Mouse (Mus musculus) MEL (cell line): Measurements from ENCODE around the gene Psmd8. TPM values are rescaled to one million over a fixed set of nuclear protein-coding genes. Genes with fewer than 3 reads are reported as not detected.

Experiments used
- DNase-seq: peaks from one replicate; pipeline ENCODE4 v3.0.0; 2011; ENCODE audit warnings: low read depth, low spot score
- H3K27ac ChIP-seq: 2 replicates; pipeline ENCODE4 v1.5.1; 2012; ENCODE audit warnings: low read depth, mild to moderate bottlenecking, control low read depth, low read length, moderate library complexity; ENCODE audit not compliant: control insufficient read depth
- H3K27me3 ChIP-seq, 2 experiments: fragments of 150-350 bp in 1 of 2; sonication (generic) in 1 of 2; 2 replicates each; pipeline ENCODE4 v1.6.1; 2012; ENCODE audit warnings: low read length in 2 of 2, mild to moderate bottlenecking in 2 of 2, improper control_type of control experiment in 1 of 2, moderate library complexity in 1 of 2; ENCODE audit not compliant: insufficient read depth in 2 of 2, control insufficient read depth in 1 of 2
- H3K36me3 ChIP-seq, 2 experiments: 2 replicates each; pipeline ENCODE4 v1.6.1; 2012 to 2014; ENCODE audit warnings: low read length in 2 of 2, improper control_type of control experiment in 1 of 2, inconsistent platforms in 1 of 2, mild to moderate bottlenecking in 1 of 2; ENCODE audit not compliant: insufficient read depth in 2 of 2, control insufficient read depth in 1 of 2
- H3K4me1 ChIP-seq, 2 experiments: fragments of 150-350 bp in 1 of 2; sonication (generic) in 1 of 2; 2 replicates each; pipeline ENCODE4 v1.6.1; 2012; ENCODE audit warnings: low read length in 2 of 2, improper control_type of control experiment in 1 of 2, mild to moderate bottlenecking in 1 of 2; ENCODE audit not compliant: insufficient read depth in 2 of 2, control insufficient read depth in 1 of 2
- H3K4me3 ChIP-seq, 2 experiments: fragments of 150-350 bp in 1 of 2; sonication (generic) in 1 of 2; 2 replicates each; pipeline ENCODE4 v1.5.1; 2012; ENCODE audit warnings: low read depth in 2 of 2, low read length in 2 of 2, mild to moderate bottlenecking in 2 of 2, moderate library complexity in 2 of 2, control low read depth in 1 of 2, improper control_type of control experiment in 1 of 2; ENCODE audit not compliant: control insufficient read depth in 1 of 2, insufficient read depth in 1 of 2
- H3K79me2 ChIP-seq: 2 replicates; pipeline ENCODE4 v1.6.1; 2012; ENCODE audit warnings: mild to moderate bottlenecking, low read length, moderate library complexity; ENCODE audit not compliant: control insufficient read depth, poor library complexity, insufficient read depth
- H3K9ac ChIP-seq: 2 replicates; pipeline ENCODE4 v1.6.1; 2012; ENCODE audit warnings: low read depth, mild to moderate bottlenecking, control low read depth, low read length, moderate library complexity; ENCODE audit not compliant: control insufficient read depth, poor library complexity, severe bottlenecking
- H3K9me3 ChIP-seq: fragments of 150-350 bp; sonication (generic); replicated peaks from 2 replicates; pipeline ENCODE4 v1.6.1; 2012; ENCODE audit warnings: mild to moderate bottlenecking, low read length, improper control_type of control experiment, moderate library complexity; ENCODE audit not compliant: insufficient read depth
- BHLHE40 ChIP-seq: IDR thresholded peaks from 2 replicates; pipeline ENCODE4 v1.6.1; 2012; ENCODE audit warnings: low read depth, mild to moderate bottlenecking, inconsistent platforms, low read length, improper control_type of control experiment, borderline replicate concordance
- CHD2 ChIP-seq: IDR thresholded peaks from 2 replicates; pipeline ENCODE4 v1.6.1; 2011; ENCODE audit warnings: low read length, improper control_type of control experiment
- E2F4 ChIP-seq: IDR thresholded peaks from 2 replicates; pipeline ENCODE4 v1.6.1; 2011; ENCODE audit warnings: low read depth, low read length, improper control_type of control experiment, borderline replicate concordance
- ELF1 ChIP-seq: IDR thresholded peaks from 2 replicates; pipeline ENCODE4 v1.6.1; 2014; ENCODE audit warnings: low read depth, mild to moderate bottlenecking, inconsistent platforms, low read length, improper control_type of control experiment, moderate library complexity
- JUND ChIP-seq: IDR thresholded peaks from 2 replicates; pipeline ENCODE4 v1.6.1; 2011; ENCODE audit warnings: low read depth, mild to moderate bottlenecking, improper control_type of control experiment, low read length
- MAFK ChIP-seq: IDR thresholded peaks from 2 replicates; pipeline ENCODE4 v1.6.1; 2011; ENCODE audit warnings: low read depth, mild to moderate bottlenecking, low read length, improper control_type of control experiment, borderline replicate concordance
- MAX ChIP-seq: IDR thresholded peaks from 2 replicates; pipeline ENCODE4 v1.6.1; 2011; ENCODE audit warnings: low read length, improper control_type of control experiment
- MXI1 ChIP-seq: IDR thresholded peaks from 2 replicates; pipeline ENCODE4 v1.6.1; 2011; ENCODE audit warnings: mild to moderate bottlenecking, low read depth, low read length, improper control_type of control experiment
- POLR2A ChIP-seq, 2 experiments: IDR thresholded peaks; 2 replicates each; pipeline ENCODE4 v1.6.1; 2011 to 2012; ENCODE audit warnings: low read length in 2 of 2, mild to moderate bottlenecking in 2 of 2, control low read depth in 1 of 2, improper control_type of control experiment in 1 of 2, low read depth in 1 of 2, moderate library complexity in 1 of 2; ENCODE audit not compliant: control insufficient read depth in 1 of 2, insufficient read depth in 1 of 2, poor library complexity in 1 of 2
- POLR2AphosphoS2 ChIP-seq: IDR thresholded peaks from 2 replicates; pipeline ENCODE4 v1.6.1; 2011; ENCODE audit warnings: low read length, improper control_type of control experiment
- POLR2AphosphoS5 ChIP-seq: IDR thresholded peaks from 2 replicates; pipeline ENCODE4 v1.6.1; 2012; ENCODE audit warnings: low read depth, borderline replicate concordance, mild to moderate bottlenecking, inconsistent platforms, low read length, moderate library complexity, mixed read lengths
- RAD21 ChIP-seq: IDR thresholded peaks from 2 replicates; pipeline ENCODE4 v1.6.1; 2011; ENCODE audit warnings: mild to moderate bottlenecking, low read depth, low read length, improper control_type of control experiment
- RCOR1 ChIP-seq: IDR thresholded peaks from 2 replicates; pipeline ENCODE4 v1.6.1; 2012; ENCODE audit warnings: low read depth, mild to moderate bottlenecking, inconsistent platforms, low read length, improper control_type of control experiment
- SIN3A ChIP-seq: IDR thresholded peaks from 2 replicates; pipeline ENCODE4 v1.6.1; 2012; ENCODE audit warnings: low read length, improper control_type of control experiment, inconsistent platforms
- SMC3 ChIP-seq: IDR thresholded peaks from 2 replicates; pipeline ENCODE4 v1.6.1; 2011; ENCODE audit warnings: low read depth, low read length, improper control_type of control experiment
- TAL1 ChIP-seq: IDR thresholded peaks from 2 replicates; pipeline ENCODE4 v1.6.1; 2012; ENCODE audit warnings: mild to moderate bottlenecking, inconsistent platforms, low read length, moderate library complexity, mixed read lengths
- TBP ChIP-seq: IDR thresholded peaks from 2 replicates; pipeline ENCODE4 v1.8.0; 2011; ENCODE audit warnings: low read depth, low read length, improper control_type of control experiment
- UBTF ChIP-seq: IDR thresholded peaks from 2 replicates; pipeline ENCODE4 v1.6.1; 2012; ENCODE audit warnings: low read depth, mild to moderate bottlenecking, inconsistent platforms, low read length, improper control_type of control experiment, moderate library complexity, borderline replicate concordance; ENCODE audit not compliant: insufficient read depth
- USF1 ChIP-seq: IDR thresholded peaks from 2 replicates; pipeline ENCODE4 v1.6.1; 2014; ENCODE audit warnings: low read depth, mild to moderate bottlenecking, inconsistent platforms, low read length, improper control_type of control experiment, moderate library complexity
- USF2 ChIP-seq, 2 experiments: IDR thresholded peaks; 2 replicates each; pipeline ENCODE4 v1.6.1; 2011 to 2012; ENCODE audit warnings: improper control_type of control experiment in 2 of 2, low read length in 2 of 2, borderline replicate concordance in 1 of 2, inconsistent platforms in 1 of 2, low read depth in 1 of 2, mild to moderate bottlenecking in 1 of 2; ENCODE audit not compliant: insufficient read depth in 1 of 2
- ZKSCAN1 ChIP-seq: IDR thresholded peaks from 2 replicates; pipeline ENCODE4 v1.6.1; 2012; ENCODE audit warnings: low read depth, mild to moderate bottlenecking, inconsistent platforms, low read length, improper control_type of control experiment, moderate library complexity
- ZMIZ1 ChIP-seq: IDR thresholded peaks from 2 replicates; pipeline ENCODE4 v1.6.1; 2012; ENCODE audit warnings: low read depth, mild to moderate bottlenecking, inconsistent platforms, low read length, improper control_type of control experiment, moderate library complexity
- polyA plus RNA-seq, 2 experiments: library from polyadenylated mRNA; stranded (reverse) in 1 of 2; unstranded in 1 of 2; fragments of >175 nt in 1 of 2; fragments of >200 nt in 1 of 2; gene quantifications; 2 replicates each; pipeline versions ENCODE4 v1.2.1 to v1.2.4; 2012; ENCODE audit warnings: low replicate concordance in 2 of 2, low read depth in 1 of 2; ENCODE audit not compliant: insufficient read length in 2 of 2, insufficient read depth in 1 of 2, missing spikeins in 1 of 2
- total RNA-seq: library from RNA; depleted of rRNA; stranded (reverse); fragments of 300-350 nt; gene quantifications from 2 replicates; pipeline ENCODE4 v1.2.3, GENCODE M21; 2012

Gene Psmd8
- total and polyA plus RNA-seq, 3 experiments = 159 to 196 TPM; not detected in 1

- Histone ChIP-seq H3K9ac (no peak overlapping the region), H3K27ac (no peak overlapping the region), H3K36me3 (no peaks in the 10 kb centered on the region; a peak in 1 of 4 replicates), H3K4me1 (peaks cover 0 to 11% of the 10 kb centered on the region in 2 experiments; a peak in 2 of 4 replicates), H3K9me3 (no peaks in the 10 kb centered on the region), H3K27me3 (no peaks in the 10 kb centered on the region), H3K79me2 (no peaks in the 10 kb centered on the region), H3K4me3 (no peak overlapping the region)
- no peak for TF ChIP-seq MAX
- no peak for TF ChIP-seq USF1
- TF ChIP-seq POLR2AphosphoS2 = no peak
- no peak for TF ChIP-seq ELF1
- TF ChIP-seq E2F4 = no peak
- TF ChIP-seq SIN3A = no peak
- TF ChIP-seq BHLHE40 = no peak
- TF ChIP-seq CHD2 = no peak
- TF ChIP-seq JUND = no peak
- TF ChIP-seq POLR2A (IDR thresholded peaks at IDR 0.05; ENCODE audit: control insufficient read depth in 1 of 2, insufficient read depth in 1 of 2, low read depth in 1 of 2, low read length in 2 of 2, poor library complexity in 1 of 2) = no peak
- TF ChIP-seq ZMIZ1 = no peak
- no peak for TF ChIP-seq UBTF
- no peak for TF ChIP-seq ZKSCAN1
- TF ChIP-seq RAD21 = no peak
- no peak for TF ChIP-seq TAL1
- no peak for TF ChIP-seq MAFK
- no peak for TF ChIP-seq RCOR1
- TF ChIP-seq TBP = no peak
- no peak for TF ChIP-seq USF2 (IDR thresholded peaks at IDR 0.05; ENCODE audit: borderline replicate concordance in 1 of 2, insufficient read depth in 1 of 2, low read depth in 1 of 2, low read length in 2 of 2)
- no peak for DNase-seq
Measured at GRCm38 (mm10) chr7:29168121-29168695, 12.3 kb downstream of the Psmd8 start.

GRCm38 (mm10) chr7:29167656-29168055 lies 12.8 kb downstream of the Psmd8 start:
- no peak overlapping the region for H3K4me3 ChIP-seq
- H3K9ac ChIP-seq = no peak overlapping the region
- H3K36me3 ChIP-seq = no peaks in the 10 kb centered on the region; a peak in 1 of 4 replicates
- H3K27me3 ChIP-seq = no peaks in the 10 kb centered on the region
- H3K4me1 ChIP-seq = peaks cover 0 to 11% of the 10 kb centered on the region in 2 experiments; a peak in 2 of 4 replicates
- TF ChIP-seq MXI1 = no peak
- no peak for TF ChIP-seq POLR2AphosphoS5
- TF ChIP-seq SMC3 = no peak
- TF ChIP-seq UBTF = no peak
- TF ChIP-seq TAL1 = no peak
- no peak overlapping the region for H3K27ac ChIP-seq
- H3K9me3 ChIP-seq = no peaks in the 10 kb centered on the region
- no peaks in the 10 kb centered on the region for H3K79me2 ChIP-seq
- DNase-seq = no peak
